Mouse (Mus musculus): ENCODE results near the gene Rad23b.
"Not testable (repeated sequence)": the region's sequence is repeated elsewhere in the genome, so short reads cannot be mapped to it uniquely, and the experiment has no call there.

Gene Rad23b

GRCm38 (mm10) chr4:55349452-55350218 lies at the start of gene Rad23b:
Rad23b (plus strand) TSS chr4:55350043.
- peak; percentile 94 for DNase-seq (ENCODE audit: low read depth)

GRCm38 (mm10) chr4:55304121-55304520 lies 45.7 kb upstream of the Rad23b start:
- DNase-seq (ENCODE audit: low read depth) = no peak

GRCm38 (mm10) chr4:55306636-55307035 lies 43.2 kb upstream of the Rad23b start:
- no peak for DNase-seq (ENCODE audit: low read depth)

GRCm38 (mm10) chr4:55316726-55317125 lies 33.1 kb upstream of the Rad23b start:
- DNase-seq (ENCODE audit: low read depth) = no peak

- not testable (repeated sequence) for DNase-seq (ENCODE audit: low read depth)
These were observed 31.5 kb upstream of the Rad23b start for GRCm38 (mm10) chr4:55318350-55318749.

GRCm38 (mm10) chr4:55325786-55326518 lies 23.9 kb upstream of the Rad23b start:
- no peak for DNase-seq (ENCODE audit: low read depth)

GRCm38 (mm10) chr4:55327508-55327907 lies 22.3 kb upstream of the Rad23b start:
- DNase-seq (ENCODE audit: low read depth) = no peak

GRCm38 (mm10) chr4:55328471-55328870 lies 21.4 kb upstream of the Rad23b start:
- no peak for DNase-seq (ENCODE audit: low read depth)

GRCm38 (mm10) chr4:55328928-55329327 lies 20.9 kb upstream of the Rad23b start:
- DNase-seq (ENCODE audit: low read depth) = not testable (repeated sequence)

GRCm38 (mm10) chr4:55329621-55330346 lies 20.1 kb upstream of the Rad23b start:
- no peak for DNase-seq (ENCODE audit: low read depth)

GRCm38 (mm10) chr4:55335030-55335770 lies 14.6 kb upstream of the Rad23b start:
- DNase-seq (ENCODE audit: low read depth) = no peak

- DNase-seq (ENCODE audit: low read depth) = no peak
These were observed 10.9 kb upstream of the Rad23b start for GRCm38 (mm10) chr4:55338905-55339304.

GRCm38 (mm10) chr4:55339388-55339787 lies 10.5 kb upstream of the Rad23b start:
- DNase-seq (ENCODE audit: low read depth) = no peak

GRCm38 (mm10) chr4:55341797-55342196 lies 8.0 kb upstream of the Rad23b start:
- no peak for DNase-seq (ENCODE audit: low read depth)

GRCm38 (mm10) chr4:55342602-55343001 lies 7.2 kb upstream of the Rad23b start:
- peak; percentile 65 for DNase-seq (ENCODE audit: low read depth)

- no peak for DNase-seq (ENCODE audit: low read depth)
These were observed 6.6 kb upstream of the Rad23b start for GRCm38 (mm10) chr4:55343287-55343686.

GRCm38 (mm10) chr4:55348759-55349451 lies 938 bp upstream of the Rad23b start:
- no peak for DNase-seq (ENCODE audit: low read depth)

- DNase-seq (ENCODE audit: low read depth) = no peak
These were observed 532 bp downstream of the Rad23b start for GRCm38 (mm10) chr4:55350219-55350931.

GRCm38 (mm10) chr4:55351037-55351436 lies 1.2 kb downstream of the Rad23b start:
- DNase-seq (ENCODE audit: low read depth) = no peak

- DNase-seq (ENCODE audit: low read depth) = no peak
These were observed 2.0 kb downstream of the Rad23b start for GRCm38 (mm10) chr4:55351860-55352259.

- no peak for DNase-seq (ENCODE audit: low read depth)
These were observed 4.2 kb downstream of the Rad23b start for GRCm38 (mm10) chr4:55354038-55354437.

Measured in c-Kit-positive CD71-positive TER-119-negative erythroid progenitor cells, embryonic 14.5 days (primary cell).